ENCODE assay signal across 31 mouse cellular contexts in the genomic region with DNA sequence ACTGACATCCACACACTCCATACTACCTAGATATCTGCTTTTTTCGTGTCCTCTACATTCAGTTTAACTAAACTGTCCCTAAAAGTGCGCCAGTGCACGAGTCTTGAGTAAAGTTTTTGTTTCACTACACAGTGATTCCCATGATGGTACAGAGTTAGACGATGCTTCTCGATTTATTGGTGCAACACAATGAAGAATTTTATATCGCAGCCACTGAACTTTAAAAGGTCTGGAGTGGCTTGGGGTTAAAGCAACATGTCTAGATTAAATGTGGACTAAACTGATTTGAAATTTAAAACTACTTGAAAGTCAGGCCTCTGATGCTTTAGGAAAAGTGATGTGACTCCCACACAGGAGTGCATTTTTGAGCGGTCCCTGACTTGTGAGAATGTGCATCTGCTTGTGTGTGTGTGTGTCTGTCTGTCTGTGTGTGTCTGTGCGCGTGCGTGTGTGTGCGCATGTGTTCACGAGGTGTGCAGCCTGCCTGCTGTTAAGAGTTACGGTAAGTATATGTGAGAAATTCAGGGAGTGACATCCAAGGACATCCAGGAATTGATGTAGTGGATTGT.
"Had no signal": no experiment of that assay in that cellular context is flagged by ENCODE, and none has a peak within 500 bp of the region (broad histone marks: within the 10 kb centered on the region; RNA-seq: fewer than 3 reads in every experiment).

No protein-coding gene starts in this region.

- H3K27me3 ChIP-seq: limb, embryonic 12.5 days; limb, embryonic 13.5 days; limb, embryonic 15.5 days; liver, embryonic 12.5 days; liver, embryonic 13.5 days; liver, embryonic 15.5 days; lung, embryonic 15.5 days; megakaryocyte, embryonic 14.5 days; midbrain, embryonic 12.5 days; midbrain, embryonic 13.5 days; midbrain, embryonic 15.5 days; neural tube, embryonic 12.5 days; neural tube, embryonic 13.5 days had no signal

- H3K27ac ChIP-seq: limb, embryonic 10.5 days; limb, embryonic 12.5 days; limb, embryonic 13.5 days; limb, embryonic 15.5 days; liver, embryonic 12.5 days; liver, embryonic 13.5 days; liver, embryonic 14.5 days; liver, embryonic 15.5 days; lung, embryonic 15.5 days; macrophage; midbrain, embryonic 10.5 days; midbrain, embryonic 12.5 days; midbrain, embryonic 13.5 days; midbrain, embryonic 15.5 days; neural tube, embryonic 12.5 days; neural tube, embryonic 13.5 days had no signal

- DNase-seq: left cerebral cortex, postnatal 4 days; liver; liver, embryonic 13.5 days; liver, postnatal 0 days; lung, adult 18-20 months; lung, adult 2 months; lung, embryonic 14.5 days; lung, postnatal 10 days; lung, postnatal 14 days; lung, postnatal 36 days; lung, postnatal 4 days had no signal

- ATAC-seq: liver, embryonic 12.5 days; liver, postnatal 0 days; lung, postnatal 0 days had no signal

- H3K36me3 ChIP-seq: limb, embryonic 10.5 days; limb, embryonic 12.5 days; limb, embryonic 13.5 days; limb, embryonic 15.5 days; liver, embryonic 12.5 days; liver, embryonic 13.5 days; liver, embryonic 15.5 days; lung, embryonic 15.5 days; midbrain, embryonic 10.5 days; midbrain, embryonic 12.5 days; midbrain, embryonic 13.5 days; midbrain, embryonic 15.5 days; neural tube, embryonic 12.5 days; neural tube, embryonic 13.5 days had no signal

- H3K4me3 ChIP-seq: limb, embryonic 10.5 days; limb, embryonic 12.5 days; limb, embryonic 13.5 days; limb, embryonic 15.5 days; liver, embryonic 12.5 days; liver, embryonic 13.5 days; liver, embryonic 15.5 days; lung, embryonic 15.5 days; megakaryocyte, embryonic 14.5 days; midbrain, embryonic 10.5 days; midbrain, embryonic 12.5 days; midbrain, embryonic 13.5 days; midbrain, embryonic 15.5 days; myocyte; neural tube, embryonic 12.5 days; neural tube, embryonic 13.5 days had no signal

- H3K9me3 ChIP-seq: limb, embryonic 10.5 days; limb, embryonic 12.5 days; limb, embryonic 13.5 days; limb, embryonic 15.5 days; liver, embryonic 12.5 days; liver, embryonic 13.5 days; liver, embryonic 15.5 days; lung, embryonic 15.5 days; megakaryocyte, embryonic 14.5 days; midbrain, embryonic 10.5 days; midbrain, embryonic 12.5 days; midbrain, embryonic 13.5 days; midbrain, embryonic 15.5 days; neural tube, embryonic 12.5 days; neural tube, embryonic 13.5 days had no signal

- H3K4me1 ChIP-seq: limb, embryonic 10.5 days; limb, embryonic 12.5 days; limb, embryonic 13.5 days; limb, embryonic 15.5 days; liver, embryonic 12.5 days; liver, embryonic 13.5 days; liver, embryonic 15.5 days; lung, embryonic 15.5 days; megakaryocyte, embryonic 14.5 days; midbrain, embryonic 12.5 days; midbrain, embryonic 13.5 days; midbrain, embryonic 15.5 days; neural tube, embryonic 12.5 days; neural tube, embryonic 13.5 days had no signal

- H3K4me2 ChIP-seq: limb, embryonic 12.5 days; limb, embryonic 13.5 days; limb, embryonic 15.5 days; liver, embryonic 11.5 days; liver, embryonic 12.5 days; liver, embryonic 13.5 days; liver, embryonic 15.5 days; lung, embryonic 14.5 days; lung, embryonic 15.5 days; midbrain, embryonic 11.5 days; midbrain, embryonic 12.5 days; midbrain, embryonic 13.5 days; midbrain, embryonic 15.5 days; neural tube, embryonic 12.5 days; neural tube, embryonic 13.5 days had no signal

- H3K9ac ChIP-seq: limb, embryonic 12.5 days; limb, embryonic 13.5 days; limb, embryonic 15.5 days; liver, embryonic 12.5 days; liver, embryonic 13.5 days; liver, embryonic 14.5 days; liver, embryonic 15.5 days; liver, postnatal 0 days; lung, embryonic 14.5 days; lung, embryonic 15.5 days; midbrain, embryonic 12.5 days; midbrain, embryonic 13.5 days; midbrain, embryonic 15.5 days; neural tube, embryonic 12.5 days; neural tube, embryonic 13.5 days had no signal
